In genomic region chr1:93100576-93101491, GRCm38 (mm10) we compare ENCODE assay signal across 8 mouse cellular contexts. TPM values are rescaled to one million over a fixed set of nuclear protein-coding genes. Genes with fewer than 3 reads are reported as not detected.
DNase-seq lines count a peak whose midpoint lies in the region; ATAC-seq and TF ChIP-seq lines count a peak whose summit lies in the region.

No protein-coding gene starts in this region.

- H3K27me3 ChIP-seq in midbrain, embryonic 12.5 days, result peaks cover 27% of the 10 kb centered on the region

- WGBS in lung, adult 2 months, result 1% methylated on average over 49 of the region's 49 CpGs
- WGBS in midbrain, embryonic 12.5 days, result under 1% methylated on average over 46 of the region's 49 CpGs

- H3K9me3 ChIP-seq in midbrain, embryonic 12.5 days, result no peaks in the 10 kb centered on the region

- peak overlapping the region; percentile 37 for H3K4me3 ChIP-seq in lung, adult 2 months (replicated peaks; ENCODE audit: extremely low read depth, low read depth, low read length)
- H3K4me3 ChIP-seq in midbrain, embryonic 12.5 days, result peak overlapping the region; percentile 62

- H3K4me2 ChIP-seq in midbrain, embryonic 12.5 days (replicated peaks), result peak overlapping the region; percentile 95

- DNase-seq in lung, adult 2 months, result no peak
- DNase-seq in lung, postnatal 25 days (ENCODE audit: low spot score), result no peak
- peak; percentile 80 to 84 for DNase-seq in cerebellum, postnatal 14 days
- DNase-seq in layer of hippocampus, adult 9-11 months, result peak; percentile 70
- no peak for DNase-seq in urinary bladder, postnatal 4 days (ENCODE audit: low spot score in 2 of 2)

- H3K4me1 ChIP-seq in lung, adult 2 months (ENCODE audit: control insufficient read depth, insufficient read depth, low read length), result peaks cover 6% of the 10 kb centered on the region; the same call in 1 of the 2 replicates
- H3K4me1 ChIP-seq in midbrain, embryonic 12.5 days, result peaks cover 31% of the 10 kb centered on the region

- no peaks in the 10 kb centered on the region for H3K36me3 ChIP-seq in midbrain, embryonic 12.5 days

- peak; percentile 17; the same call in 1 of the 2 replicates for ATAC-seq in granulocyte monocyte progenitor cell, adult 5-6 weeks (replicated peaks; ENCODE audit: poor library complexity, severe bottlenecking)
- peak; percentile 71 for ATAC-seq in midbrain, embryonic 12.5 days (ENCODE audit: low FRiP score, low read depth)
- no peak for ATAC-seq in erythroid progenitor cell, adult 5-6 weeks (replicated peaks; ENCODE audit: low FRiP score, poor library complexity, severe bottlenecking)

- TF ChIP-seq POLR2A in lung, adult 2 months (IDR thresholded peaks at IDR 0.05; ENCODE audit: borderline replicate concordance, extremely low read depth, low read depth, low read length), result no peak

- no peak for TF ChIP-seq CTCF in lung, adult 2 months (IDR thresholded peaks at IDR 0.05; ENCODE audit: insufficient read depth, low read length)

- peak overlapping the region; percentile 73 for H3K27ac ChIP-seq in midbrain, embryonic 12.5 days (replicated peaks)

- H3K9ac ChIP-seq in midbrain, embryonic 12.5 days (replicated peaks), result peak overlapping the region; percentile 71

RNA-seq across cellular contexts. Expression of gene Kif1a, which starts 0.9 kb away (rescaled TPM):
- polyA plus RNA-seq in lung, adult 2 months (2012; rRNA removed), result 2.0 and 2.7 TPM in 2 replicates
- not detected in 2 replicates for total RNA-seq in granulocyte monocyte progenitor cell, adult 5-6 weeks (2014; fragmentation: Nextera tagmentation)
- total RNA-seq in granulocyte monocyte progenitor cell, adult 5-6 weeks (2017), result not detected in 2 replicates
- 125 and 126 TPM in 2 replicates for polyA plus RNA-seq in midbrain, embryonic 12.5 days (2016; fragmentation: Nextera tagmentation; extraction: Ambion mirVana)
- total RNA-seq in erythroid progenitor cell, adult 5-6 weeks (2015; ENCODE audit: low replicate concordance), result 0.36 TPM in 1 of 2 replicates, not detected in the other
- not detected in 2 replicates for total RNA-seq in erythroid progenitor cell, adult 5-6 weeks (2017; ENCODE audit: low replicate concordance)

RNA-seq across cellular contexts. Expression of gene Agxt, which starts 34.2 kb away (rescaled TPM):
- not detected in 2 replicates for polyA plus RNA-seq in lung, adult 2 months (2012; rRNA removed)
- not detected in 2 replicates for total RNA-seq in granulocyte monocyte progenitor cell, adult 5-6 weeks (2014; fragmentation: Nextera tagmentation)
- not detected in 2 replicates for total RNA-seq in granulocyte monocyte progenitor cell, adult 5-6 weeks (2017)
- not detected in 2 replicates for polyA plus RNA-seq in midbrain, embryonic 12.5 days (2016; fragmentation: Nextera tagmentation; extraction: Ambion mirVana)
- not detected in 2 replicates for total RNA-seq in erythroid progenitor cell, adult 5-6 weeks (2015; ENCODE audit: low replicate concordance)
- not detected in 2 replicates for total RNA-seq in erythroid progenitor cell, adult 5-6 weeks (2017; ENCODE audit: low replicate concordance)

RNA-seq across cellular contexts. Expression of gene 2310007B03Rik, which starts 59.9 kb away (rescaled TPM):
- 72.6 and 75.8 TPM in 2 replicates for polyA plus RNA-seq in lung, adult 2 months (2012; rRNA removed)
- total RNA-seq in granulocyte monocyte progenitor cell, adult 5-6 weeks (2014; fragmentation: Nextera tagmentation), result not detected in 2 replicates
- total RNA-seq in granulocyte monocyte progenitor cell, adult 5-6 weeks (2017), result not detected in 2 replicates
- 0.25 and 0.32 TPM in 2 replicates for polyA plus RNA-seq in midbrain, embryonic 12.5 days (2016; fragmentation: Nextera tagmentation; extraction: Ambion mirVana)
- not detected in 2 replicates for total RNA-seq in erythroid progenitor cell, adult 5-6 weeks (2015; ENCODE audit: low replicate concordance)
- total RNA-seq in erythroid progenitor cell, adult 5-6 weeks (2017; ENCODE audit: low replicate concordance), result not detected in 2 replicates

Comparison
In these comparisons a context has a peak if more than half of its experiments do, and no peak if none do; other contexts are left out.
1. DNase-seq: peak in cerebellum, postnatal 14 days (2 of 2) and layer of hippocampus, adult 9-11 months (single experiment); none in lung, adult 2 months (single experiment), lung, postnatal 25 days (single experiment) and urinary bladder, postnatal 4 days (0 of 2).